Mouse (Mus musculus) ES-E14 (cell line): ENCODE results near the gene Arap2. TPM values are rescaled to one million over a fixed set of nuclear protein-coding genes. Genes with fewer than 3 reads are reported as not detected.
"Not testable (repeated sequence)": the region's sequence is repeated elsewhere in the genome, so short reads cannot be mapped to it uniquely, and the experiment has no call there.

Experiments used
- DNase-seq: peaks from one replicate; pipeline ENCODE4 v3.0.0-alpha.2; 2013; ENCODE audit warnings: low read depth, low spot score
- H3K27ac ChIP-seq: 2 replicates; pipeline ENCODE4 v1.5.1; 2012; ENCODE audit warnings: low read depth, mild to moderate bottlenecking, low read length, moderate library complexity, mixed read lengths; ENCODE audit not compliant: poor library complexity, insufficient read depth, severe bottlenecking
- H3K36me3 ChIP-seq: 2 replicates; pipeline ENCODE4 v1.6.1; 2012; ENCODE audit warnings: mild to moderate bottlenecking, low read length, moderate library complexity, mixed read lengths; ENCODE audit not compliant: control insufficient read depth, poor library complexity, insufficient read depth, severe bottlenecking
- H3K4me1 ChIP-seq, 2 experiments: fragments of 150-350 bp in 1 of 2; sonication (generic) in 1 of 2; 2 replicates each; pipeline ENCODE4 v1.6.1; 2012; ENCODE audit warnings: low read length in 2 of 2, mild to moderate bottlenecking in 1 of 2, mixed read lengths in 1 of 2; ENCODE audit not compliant: control insufficient read depth in 2 of 2, insufficient read depth in 2 of 2, poor library complexity in 1 of 2
- H3K4me3 ChIP-seq, 2 experiments: fragments of 150-350 bp in 1 of 2; sonication (generic) in 1 of 2; 2 replicates each; pipeline ENCODE4 v1.5.1; 2012; ENCODE audit warnings: low read length in 2 of 2, low read depth in 1 of 2, mild to moderate bottlenecking in 1 of 2, mixed read lengths in 1 of 2; ENCODE audit not compliant: insufficient read depth in 1 of 2, poor library complexity in 1 of 2, severe bottlenecking in 1 of 2
- H3K9ac ChIP-seq: 2 replicates; pipeline ENCODE4 v1.6.1; 2012; ENCODE audit warnings: low read depth, mild to moderate bottlenecking, low read length, mixed read lengths; ENCODE audit not compliant: poor library complexity, insufficient read depth, severe bottlenecking
- H3K9me3 ChIP-seq: fragments of 150-350 bp; sonication (generic); 2 replicates; pipeline ENCODE4 v1.6.1; 2012; ENCODE audit warnings: low read depth, mild to moderate bottlenecking, low read length; ENCODE audit not compliant: control insufficient read depth, insufficient read depth
- CHD2 ChIP-seq: IDR thresholded peaks from 2 replicates; pipeline ENCODE4 v1.6.1; 2014; ENCODE audit warnings: mild to moderate bottlenecking, low read depth, low read length, inconsistent platforms
- HCFC1 ChIP-seq: IDR thresholded peaks from 2 replicates; pipeline ENCODE4 v1.6.1; 2012; ENCODE audit warnings: low read length, inconsistent platforms, borderline replicate concordance; ENCODE audit not compliant: insufficient read depth
- MAFK ChIP-seq: IDR thresholded peaks from 2 replicates; pipeline ENCODE4 v1.6.1; 2014; ENCODE audit warnings: mild to moderate bottlenecking, low read depth, low read length, inconsistent platforms; ENCODE audit not compliant: insufficient read depth
- ZC3H11A ChIP-seq: IDR thresholded peaks from 2 replicates; pipeline ENCODE4 v1.6.1; 2012; ENCODE audit warnings: low read depth, mild to moderate bottlenecking, inconsistent platforms, low read length, borderline replicate concordance
- ZNF384 ChIP-seq: IDR thresholded peaks from 2 replicates; pipeline ENCODE4 v1.6.1; 2012; ENCODE audit warnings: low read depth, low read length, inconsistent platforms
- in situ Hi-C, 2 experiments: fragments of 600-800 bp; cut with MboI; formaldehyde crosslinking; loops; one replicate each; pipeline ENCODE4 v1.15.1; 2025; ENCODE audit warnings: low sequenced_read_pairs in 2 of 2, inconsistent platforms in 1 of 2; ENCODE audit not compliant: unreplicated experiment in 2 of 2
- total RNA-seq: library from RNA; depleted of rRNA; stranded (reverse); fragments of 300-350 nt; gene quantifications from 2 replicates; pipeline ENCODE4 v1.2.3, GENCODE M21; 2012

Gene Arap2
- total RNA-seq, 1 experiment, result 11.1 TPM

- H3K36me3 ChIP-seq, result no peaks in the 10 kb centered on the region
- TF ChIP-seq ZC3H11A, result no peak
- no peak for TF ChIP-seq CHD2
- TF ChIP-seq HCFC1, result no peak
- no peak for TF ChIP-seq ZNF384
- no peak for TF ChIP-seq MAFK
- H3K4me1 ChIP-seq, result no peaks in the 10 kb centered on the region
- no peak overlapping the region for H3K4me3 ChIP-seq
- no peaks in the 10 kb centered on the region for H3K9me3 ChIP-seq
- no peak for DNase-seq
- no peak overlapping the region for H3K27ac ChIP-seq
- no peak overlapping the region for H3K9ac ChIP-seq
- in situ Hi-C loops, result no loop called here
Measured at GRCm38 (mm10) chr5:62743220-62743922, 22.6 kb downstream of the Arap2 start.

GRCm38 (mm10) chr5:62739451-62740415 lies 26.2 kb downstream of the Arap2 start:
- H3K9me3 ChIP-seq, result no peaks in the 10 kb centered on the region
- in situ Hi-C loops, result no loop called here
- TF ChIP-seq CHD2 (no peak), HCFC1 (no peak), ZNF384 (no peak), ZC3H11A (no peak), MAFK (no peak)

GRCm38 (mm10) chr5:62730573-62730972 lies 35.4 kb downstream of the Arap2 start:
- H3K9me3 ChIP-seq, H3K4me1 ChIP-seq, H3K36me3 ChIP-seq, in situ Hi-C loops, H3K4me3 ChIP-seq, H3K27ac ChIP-seq, H3K9ac ChIP-seq, DNase-seq: not testable (repeated sequence)

More at GRCm38 (mm10) chr5:62739451-62740415, 26.2 kb downstream of the Arap2 start:
- Histone ChIP-seq H3K27ac (no peak overlapping the region), H3K4me3 (no peak overlapping the region), H3K36me3 (no peaks in the 10 kb centered on the region), H3K9ac (no peak overlapping the region), H3K4me1 (no peaks in the 10 kb centered on the region)
- DNase-seq, result no peak

GRCm38 (mm10) chr5:62725551-62725950 lies 40.4 kb downstream of the Arap2 start:
- in situ Hi-C loops, result no loop called here
- TF ChIP-seq HCFC1, result no peak
- TF ChIP-seq CHD2, result no peak
- no peak for TF ChIP-seq MAFK
- no peak for TF ChIP-seq ZC3H11A
- TF ChIP-seq ZNF384, result no peak

More at GRCm38 (mm10) chr5:62725551-62725950, 40.4 kb downstream of the Arap2 start:
- no peaks in the 10 kb centered on the region for H3K36me3 ChIP-seq
- H3K9me3 ChIP-seq, result no peaks in the 10 kb centered on the region
- H3K9ac ChIP-seq, result no peak overlapping the region
- H3K4me3 ChIP-seq, result no peak overlapping the region
- no peak for DNase-seq
- H3K27ac ChIP-seq, result no peak overlapping the region
- no peaks in the 10 kb centered on the region for H3K4me1 ChIP-seq
